16 mouse cellular contexts compared by ENCODE assay signal in genomic region chr13:63276389-63276788, GRCm38 (mm10).
A peak's percentile ranks its signal among the peaks of the same experiment; 100 is the strongest.
DNase-seq lines count a peak whose midpoint lies in the region; ATAC-seq lines count a peak whose summit lies in the region.
"Had no signal": no experiment of that assay in that cellular context is flagged by ENCODE, and none has a peak within 500 bp of the region (broad histone marks: within the 10 kb centered on the region; RNA-seq: fewer than 3 reads in every experiment).

No protein-coding gene starts in this region.

- ATAC-seq in lung, embryonic 15.5 days (ENCODE audit: borderline replicate concordance, extremely low read depth, low FRiP score, low TSS enrichment) = no peak
- no peak for ATAC-seq in intestine, embryonic 14.5 days (replicated peaks; ENCODE audit: low FRiP score, low TSS enrichment, low read depth)
- ATAC-seq in stomach, embryonic 15.5 days (ENCODE audit: insufficient read depth, low FRiP score, low read depth) = no peak

- H3K27me3 ChIP-seq in lung, embryonic 15.5 days = no peaks in the 10 kb centered on the region
- H3K27me3 ChIP-seq in intestine, embryonic 14.5 days (replicated peaks; ENCODE audit: control insufficient read depth, insufficient read depth, low read length) = no peaks in the 10 kb centered on the region
- H3K27me3 ChIP-seq in stomach, embryonic 15.5 days (replicated peaks) = no peaks in the 10 kb centered on the region
- H3K27me3 ChIP-seq: liver, embryonic 13.5 days had no signal

- no peaks in the 10 kb centered on the region for H3K9me3 ChIP-seq in lung, embryonic 15.5 days
- no peaks in the 10 kb centered on the region for H3K9me3 ChIP-seq in intestine, embryonic 14.5 days (ENCODE audit: control insufficient read depth, low read length)
- no peaks in the 10 kb centered on the region for H3K9me3 ChIP-seq in stomach, embryonic 15.5 days
- H3K9me3 ChIP-seq: hindbrain, embryonic 15.5 days; liver, embryonic 13.5 days; midbrain, embryonic 10.5 days had no signal

- H3K36me3 ChIP-seq in lung, embryonic 15.5 days = no peaks in the 10 kb centered on the region
- no peaks in the 10 kb centered on the region for H3K36me3 ChIP-seq in intestine, embryonic 14.5 days (ENCODE audit: control insufficient read depth, insufficient read depth, low read length)
- no peaks in the 10 kb centered on the region for H3K36me3 ChIP-seq in stomach, embryonic 15.5 days
- H3K36me3 ChIP-seq: hindbrain, embryonic 15.5 days; liver, embryonic 13.5 days; midbrain, embryonic 10.5 days had no signal

- peak; percentile 7 for DNase-seq in adrenal gland, adult 2 months
- no peak for DNase-seq in adrenal gland, postnatal 25 days
- no peak for DNase-seq in lung, postnatal 10 days
- no peak for DNase-seq in intestine, embryonic 14.5 days (ENCODE audit: low spot score)
- no peak for DNase-seq in urinary bladder, postnatal 10 days (ENCODE audit: low spot score)
- DNase-seq in liver = no peak
- DNase-seq: adrenal gland, postnatal 10 days; cerebellum, postnatal 36 days; kidney, postnatal 4 days; liver, embryonic 13.5 days; thymus, postnatal 4 days had no signal

- H3K4me2 ChIP-seq in lung, embryonic 15.5 days = peak overlapping the region; percentile 53
- H3K4me2 ChIP-seq in intestine, embryonic 14.5 days (ENCODE audit: low read length) = peak overlapping the region; percentile 54
- H3K4me2 ChIP-seq in stomach, embryonic 15.5 days = peak overlapping the region; percentile 50
- H3K4me2 ChIP-seq: hindbrain, embryonic 15.5 days; liver, embryonic 13.5 days had no signal

- WGBS in lung, embryonic 15.5 days = 62% methylated on average over 4 of the region's 4 CpGs
- WGBS in intestine, embryonic 14.5 days = 87% methylated on average over 4 of the region's 4 CpGs
- WGBS in stomach, embryonic 15.5 days = 77% methylated on average over 4 of the region's 4 CpGs

- 0 out of 2 replicates have a peak overlapping the region, but pooled peaks have one; percentile 2 for H3K4me3 ChIP-seq in lung, embryonic 15.5 days
- H3K4me3 ChIP-seq in intestine, embryonic 14.5 days (ENCODE audit: low read depth, low read length) = 0 out of 2 replicates have a peak overlapping the region, but pooled peaks have one; percentile 35
- H3K4me3 ChIP-seq in stomach, embryonic 15.5 days (replicated peaks) = peak overlapping the region; percentile 15; the same call in 1 of the 2 replicates
- H3K4me3 ChIP-seq: hindbrain, embryonic 15.5 days; left cerebral cortex, adult 2 months; liver, embryonic 13.5 days; midbrain, embryonic 10.5 days had no signal

- H3K4me1 ChIP-seq in lung, embryonic 15.5 days = peaks cover 83% of the 10 kb centered on the region
- H3K4me1 ChIP-seq in intestine, embryonic 14.5 days (replicated peaks; ENCODE audit: control insufficient read depth, insufficient read depth, low read length) = peaks cover 49% of the 10 kb centered on the region
- H3K4me1 ChIP-seq in stomach, embryonic 15.5 days = peaks cover 48% of the 10 kb centered on the region

- H3K9ac ChIP-seq in lung, embryonic 15.5 days = no peak overlapping the region
- H3K9ac ChIP-seq in intestine, embryonic 14.5 days (ENCODE audit: low read length) = no peak overlapping the region
- no peak overlapping the region for H3K9ac ChIP-seq in stomach, embryonic 15.5 days
- H3K9ac ChIP-seq: hindbrain, embryonic 15.5 days; liver, embryonic 13.5 days had no signal

- H3K27ac ChIP-seq in lung, embryonic 15.5 days = peak overlapping the region; percentile 88
- no peak overlapping the region for H3K27ac ChIP-seq in intestine, embryonic 14.5 days (ENCODE audit: low read depth)
- peak overlapping the region; percentile 44; the same call in 1 of the 2 replicates for H3K27ac ChIP-seq in stomach, embryonic 15.5 days
- H3K27ac ChIP-seq: hindbrain, embryonic 15.5 days; left cerebral cortex, adult 2 months; liver, embryonic 13.5 days; midbrain, embryonic 10.5 days had no signal
